ENCODE assay signal across 8 mouse cellular contexts in genomic region chr19:46043380-46043779, GRCm38 (mm10). TPM values are rescaled to one million over a fixed set of nuclear protein-coding genes. Genes with fewer than 3 reads are reported as not detected.
DNase-seq lines count a peak whose midpoint lies in the region; ATAC-seq lines count a peak whose summit lies in the region.

No protein-coding gene starts in this region.

- H3K4me2 ChIP-seq in forebrain, embryonic 14.5 days (ENCODE audit: low read length) = peak overlapping the region; percentile 100
- H3K4me2 ChIP-seq in intestine, embryonic 15.5 days (replicated peaks) = peak overlapping the region; percentile 89

- H3K9ac ChIP-seq in forebrain, embryonic 14.5 days (ENCODE audit: low read length) = peak overlapping the region; percentile 99
- 0 out of 2 replicates have a peak overlapping the region, but pooled peaks have one; percentile 98 for H3K9ac ChIP-seq in intestine, embryonic 15.5 days

- H3K27me3 ChIP-seq in forebrain, embryonic 14.5 days (replicated peaks; ENCODE audit: control insufficient read depth, insufficient read depth, low read length) = no peaks in the 10 kb centered on the region
- H3K27me3 ChIP-seq in intestine, embryonic 15.5 days (replicated peaks) = no peaks in the 10 kb centered on the region

- peak; percentile 68 for DNase-seq in urinary bladder, postnatal 14 days (ENCODE audit: low spot score)
- no peak for DNase-seq in urinary bladder, postnatal 10 days (ENCODE audit: low spot score)
- peak; percentile 53 for DNase-seq in forebrain, embryonic 14.5 days (ENCODE audit: low spot score)
- DNase-seq in lung, postnatal 14 days = peak; percentile 51
- DNase-seq in ovary, postnatal 14 days (ENCODE audit: low spot score) = no peak
- no peak for DNase-seq in embryo, embryonic 11 days
- no peak for DNase-seq in retina, postnatal 1 day

- 38% methylated on average over 7 of the region's 7 CpGs for WGBS in forebrain, embryonic 14.5 days
- WGBS in intestine, embryonic 15.5 days = 55% methylated on average over 7 of the region's 7 CpGs

- no peaks in the 10 kb centered on the region for H3K9me3 ChIP-seq in forebrain, embryonic 14.5 days (replicated peaks; ENCODE audit: control insufficient read depth, low read length)
- H3K9me3 ChIP-seq in intestine, embryonic 15.5 days = no peaks in the 10 kb centered on the region

- peak overlapping the region; percentile 100 for H3K27ac ChIP-seq in forebrain, embryonic 14.5 days (ENCODE audit: low read depth, low read length)
- peak overlapping the region; percentile 98 for H3K27ac ChIP-seq in intestine, embryonic 15.5 days

- H3K4me3 ChIP-seq in forebrain, embryonic 14.5 days (ENCODE audit: low read depth, low read length) = peak overlapping the region; percentile 94
- H3K4me3 ChIP-seq in intestine, embryonic 15.5 days (replicated peaks) = peak overlapping the region; percentile 100; the same call in 1 of the 2 replicates

- ATAC-seq in forebrain, embryonic 14.5 days = no peak
- ATAC-seq in intestine, embryonic 15.5 days = no peak

- H3K4me1 ChIP-seq in forebrain, embryonic 14.5 days (ENCODE audit: control insufficient read depth, insufficient read depth, low read length) = peaks cover 49% of the 10 kb centered on the region
- H3K4me1 ChIP-seq in intestine, embryonic 15.5 days (replicated peaks) = peaks cover 56% of the 10 kb centered on the region

- no peaks in the 10 kb centered on the region for H3K36me3 ChIP-seq in forebrain, embryonic 14.5 days (ENCODE audit: control insufficient read depth, insufficient read depth, low read length)
- no peaks in the 10 kb centered on the region for H3K36me3 ChIP-seq in intestine, embryonic 15.5 days

RNA-seq across cellular contexts. Expression of gene Pprc1, which starts 1.3 kb away (rescaled TPM):
- polyA plus RNA-seq in forebrain, embryonic 14.5 days (2014; fragmentation: Nextera tagmentation; extraction: Ambion mirVana) = 24.1 and 29.8 TPM in 2 replicates
- polyA plus RNA-seq in intestine, embryonic 15.5 days (2015; fragmentation: Nextera tagmentation; extraction: Ambion mirVana) = 31.0 and 36.5 TPM in 2 replicates

RNA-seq across cellular contexts. Expression of gene Ldb1, which starts 1.6 kb away (rescaled TPM):
- 107 and 116 TPM in 2 replicates for polyA plus RNA-seq in forebrain, embryonic 14.5 days (2014; fragmentation: Nextera tagmentation; extraction: Ambion mirVana)
- 53.2 and 57.8 TPM in 2 replicates for polyA plus RNA-seq in intestine, embryonic 15.5 days (2015; fragmentation: Nextera tagmentation; extraction: Ambion mirVana)

RNA-seq across cellular contexts. Expression of gene Nolc1, which starts 32.3 kb away (rescaled TPM):
- polyA plus RNA-seq in forebrain, embryonic 14.5 days (2014; fragmentation: Nextera tagmentation; extraction: Ambion mirVana) = 67.2 and 73.6 TPM in 2 replicates
- polyA plus RNA-seq in intestine, embryonic 15.5 days (2015; fragmentation: Nextera tagmentation; extraction: Ambion mirVana) = 99.0 and 107 TPM in 2 replicates

RNA-seq across cellular contexts. Expression of gene Hps6, which starts 40.1 kb away (rescaled TPM):
- polyA plus RNA-seq in forebrain, embryonic 14.5 days (2014; fragmentation: Nextera tagmentation; extraction: Ambion mirVana) = 0.98 and 1.4 TPM in 2 replicates
- polyA plus RNA-seq in intestine, embryonic 15.5 days (2015; fragmentation: Nextera tagmentation; extraction: Ambion mirVana) = 8.8 and 9.5 TPM in 2 replicates

RNA-seq across cellular contexts. Expression of gene Armh3, which starts 45.1 kb away (rescaled TPM):
- polyA plus RNA-seq in forebrain, embryonic 14.5 days (2014; fragmentation: Nextera tagmentation; extraction: Ambion mirVana) = 17.0 and 19.4 TPM in 2 replicates
- polyA plus RNA-seq in intestine, embryonic 15.5 days (2015; fragmentation: Nextera tagmentation; extraction: Ambion mirVana) = 15.5 and 16.5 TPM in 2 replicates

Comparison
In these comparisons a context has a peak if more than half of its experiments do, and no peak if none do; other contexts are left out.
1. DNase-seq: peak in urinary bladder, postnatal 14 days (single experiment), forebrain, embryonic 14.5 days (single experiment) and lung, postnatal 14 days (single experiment); none in urinary bladder, postnatal 10 days (single experiment), ovary, postnatal 14 days (single experiment), embryo, embryonic 11 days (single experiment) and retina, postnatal 1 day (single experiment).